Mouse (Mus musculus): ENCODE results near the gene Tmem183a. TPM values are rescaled to one million over a fixed set of nuclear protein-coding genes. Genes with fewer than 3 reads are reported as not detected.

The Tmem183a gene
- 134 TPM for polyA plus RNA-seq (2017; shearing (Covaris generic))

DNA sequence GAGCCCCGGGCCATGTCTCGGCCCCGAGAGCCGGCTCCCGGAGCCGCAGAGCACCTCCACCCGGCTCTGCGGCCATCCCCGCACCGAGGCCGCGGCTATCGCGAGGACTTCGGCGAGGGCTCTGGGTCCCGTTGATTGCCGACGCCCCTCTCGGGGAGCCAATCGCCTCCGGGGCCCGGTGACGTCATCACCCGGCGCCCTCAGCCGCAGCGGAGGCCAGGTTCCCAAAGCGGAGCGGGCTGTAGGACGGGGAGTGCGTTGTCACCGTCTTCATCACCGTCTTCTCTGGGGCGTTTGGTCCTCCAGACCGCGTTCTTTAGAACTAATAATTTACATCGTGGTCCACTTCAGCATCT, at the start of gene Tmem183a:
Gene Tmem183a (minus strand): TSS at position 123 of the 356 bp plus-strand sequence.

DNA sequence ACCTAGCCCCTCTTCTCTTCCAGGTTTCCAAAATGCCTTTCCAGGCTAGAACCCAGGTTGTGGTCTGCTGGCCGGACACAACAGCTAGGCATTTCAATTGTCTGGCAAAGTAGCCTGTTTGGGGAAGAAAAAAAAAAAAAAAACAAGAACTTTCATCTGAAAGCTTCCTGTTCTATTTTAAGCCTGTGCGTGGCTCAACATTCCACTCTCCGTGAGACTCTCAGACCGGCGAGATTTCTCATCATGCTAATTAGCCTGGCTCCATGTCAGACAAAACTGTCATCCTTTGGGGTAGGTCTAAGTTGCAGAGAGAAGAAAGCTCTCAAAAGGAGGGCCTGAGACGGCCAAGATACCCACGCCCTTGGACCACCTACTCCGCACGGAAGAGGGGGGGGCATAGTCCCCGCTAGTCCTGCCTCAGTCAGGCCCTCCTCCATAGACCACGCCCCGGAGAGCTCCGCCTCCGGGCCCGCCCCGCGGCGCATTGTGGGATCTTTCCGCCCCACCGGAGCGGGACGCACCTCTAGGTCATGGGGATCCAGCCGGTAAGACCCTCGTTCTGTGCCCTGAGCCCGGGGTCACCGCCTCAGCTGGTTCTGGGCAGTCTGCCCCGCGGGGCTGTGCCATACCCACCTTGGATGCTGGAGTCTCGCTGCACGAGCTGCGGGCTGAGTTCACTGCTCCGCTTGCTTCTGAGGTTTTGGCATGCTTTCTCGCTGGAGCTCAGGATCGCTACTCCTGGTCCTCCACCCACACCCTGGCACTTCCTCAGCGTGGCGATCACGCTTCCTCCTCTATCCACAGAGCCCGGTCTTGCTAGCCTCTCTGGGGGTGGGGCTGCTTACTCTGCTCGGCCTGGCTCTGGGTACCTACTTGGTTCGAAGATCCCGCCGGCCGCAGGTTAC, 44.0 kb upstream of the Tmem183a start, which contains the start of gene Cyb5r1:
Gene Cyb5r1 (plus strand): TSS at position 51 of the 905 bp plus-strand sequence.

DNA sequence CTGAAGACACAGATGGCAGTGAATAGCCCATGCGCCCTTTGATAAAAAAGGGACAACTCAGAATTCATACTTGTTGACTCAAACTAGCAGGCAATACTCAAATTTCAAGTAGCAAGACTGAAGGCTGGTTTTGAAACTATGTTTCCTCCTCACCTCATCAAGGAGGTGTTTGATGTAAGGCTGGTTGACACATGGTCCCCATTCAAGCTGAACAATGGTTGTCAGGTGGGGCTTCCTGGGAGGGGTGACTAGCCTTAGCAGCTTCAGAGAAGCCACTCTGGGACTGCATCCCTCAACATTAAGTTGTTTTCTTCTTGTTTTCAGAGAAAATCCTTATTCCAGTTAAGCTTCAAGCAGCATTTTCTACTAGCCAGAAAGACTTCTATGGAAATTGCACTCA, 23.9 kb upstream of the Tmem183a start, which contains the start of gene 4933406M09Rik:
Gene 4933406M09Rik (plus strand): TSS at position 275 of the 400 bp plus-strand sequence.

DNA sequence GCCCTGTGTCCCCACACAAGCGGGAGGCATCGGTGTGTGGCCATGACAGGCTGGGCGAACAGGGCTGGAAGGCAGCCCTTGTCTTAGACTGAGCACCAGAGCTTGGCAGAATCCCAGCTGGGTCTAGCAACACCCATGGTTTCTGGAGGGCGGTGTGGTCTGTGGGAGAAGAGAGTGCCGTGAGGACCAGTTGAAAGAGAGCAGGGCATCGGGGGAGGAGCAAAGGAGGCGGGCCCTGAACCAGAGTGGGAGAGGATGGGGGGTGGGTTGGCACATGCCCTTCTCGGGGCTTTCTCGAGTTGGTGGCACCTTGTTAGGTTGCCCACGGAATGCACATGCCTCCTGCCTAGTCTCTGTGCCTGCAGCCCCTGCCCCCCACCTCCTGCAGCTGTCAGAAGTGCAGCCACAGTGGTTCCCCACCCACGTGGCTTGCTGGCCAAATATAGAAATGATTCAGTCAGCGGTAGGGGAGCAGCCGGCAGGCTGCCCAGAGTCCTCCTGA, 29.0 kb downstream of the Tmem183a start, which contains the start of gene Ppfia4:
Gene Ppfia4 (minus strand): TSS at position 159 of the 502 bp plus-strand sequence.

Other genes with a start within 250 kb of the Tmem183a start
- not detected for gene Chil1, start 179.8 kb downstream of the Tmem183a start, polyA plus RNA-seq (2017; shearing (Covaris generic))
- gene Mybph, start 168.5 kb downstream of the Tmem183a start, polyA plus RNA-seq (2017; shearing (Covaris generic)): not detected
- not detected for gene Adora1, start 126.5 kb downstream of the Tmem183a start, polyA plus RNA-seq (2017; shearing (Covaris generic))
- not detected for gene Myog, start 72.0 kb downstream of the Tmem183a start, polyA plus RNA-seq (2017; shearing (Covaris generic))
- not detected for gene Ppfia4, start 29.1 kb downstream of the Tmem183a start, polyA plus RNA-seq (2017; shearing (Covaris generic))
- not detected for gene 4933406M09Rik, start 24.0 kb upstream of the Tmem183a start, polyA plus RNA-seq (2017; shearing (Covaris generic))
- gene Cyb5r1, start 43.6 kb upstream of the Tmem183a start, polyA plus RNA-seq (2017; shearing (Covaris generic)): 19.3 TPM
- 126 TPM for gene Adipor1, start 53.4 kb upstream of the Tmem183a start, polyA plus RNA-seq (2017; shearing (Covaris generic))
- 25.3 TPM for gene Klhl12, start 93.6 kb upstream of the Tmem183a start, polyA plus RNA-seq (2017; shearing (Covaris generic))
- gene Rabif, start 132.7 kb upstream of the Tmem183a start, polyA plus RNA-seq (2017; shearing (Covaris generic)): 39.6 TPM
- not detected for gene Mgat4e, start 187.7 kb upstream of the Tmem183a start, polyA plus RNA-seq (2017; shearing (Covaris generic))
- 78.3 TPM for gene Kdm5b, start 198.2 kb upstream of the Tmem183a start, polyA plus RNA-seq (2017; shearing (Covaris generic))

Measured in naive thymus-derived CD4-positive, alpha-beta T cell, adult 5 months (primary cell).